Mouse (Mus musculus) CH12.LX (cell line): ENCODE measurements at regions not wholly inside any gene's neighbourhood (a gene's known extent, or its start where the extent isn't known, plus 50 kb on each side); places are given as distances from the start of the nearest gene placed in this dataset.

Source experiments
- DNase-seq: peaks from one replicate; pipeline ENCODE4 v3.0.0-alpha.2; 2013; ENCODE audit errors: extremely low read depth
- H3K27ac ChIP-seq: 2 replicates; pipeline ENCODE4 v1.5.1; 2012; ENCODE audit warnings: low read depth, mild to moderate bottlenecking, control low read depth, moderate library complexity; ENCODE audit not compliant: insufficient read depth
- H3K27me3 ChIP-seq: replicated peaks from 2 replicates; pipeline ENCODE3; 2012; ENCODE audit warnings: inconsistent platforms
- H3K36me3 ChIP-seq, 2 experiments: replicated peaks in 1 of 2; 2 replicates each; pipeline versions ENCODE3 to v1.6.1; 2012; ENCODE audit warnings: inconsistent platforms in 1 of 2, low read length in 1 of 2, mild to moderate bottlenecking in 1 of 2, mixed read lengths in 1 of 2, moderate library complexity in 1 of 2; ENCODE audit not compliant: control insufficient read depth in 1 of 2, insufficient read depth in 1 of 2
- H3K4me1 ChIP-seq, 2 experiments: 2 replicates each; pipeline ENCODE4 v1.6.1; 2012; ENCODE audit warnings: inconsistent platforms in 1 of 2, moderate library complexity in 1 of 2; ENCODE audit not compliant: insufficient read depth in 2 of 2, control insufficient read depth in 1 of 2
- H3K4me2 ChIP-seq: 2 replicates; pipeline ENCODE4 v1.6.1; 2012; ENCODE audit warnings: low read depth, mild to moderate bottlenecking, control low read depth; ENCODE audit not compliant: poor library complexity, insufficient read depth, severe bottlenecking
- H3K4me3 ChIP-seq, 3 experiments: fragments of 150-350 bp in 1 of 3; sonication (generic) in 1 of 3; replicated peaks in 1 of 3; 2 replicates each; pipeline versions ENCODE3 to v1.5.1; 2011 to 2012; ENCODE audit warnings: low read depth in 2 of 3, low read length in 2 of 3, mild to moderate bottlenecking in 2 of 3, moderate library complexity in 2 of 3, control low read depth in 1 of 3, improper control_type of control experiment in 1 of 3, inconsistent platforms in 1 of 3, mixed read lengths in 1 of 3; ENCODE audit not compliant: poor library complexity in 1 of 3
- H3K79me2 ChIP-seq: replicated peaks from 2 replicates; pipeline ENCODE4 v1.6.1; 2012; ENCODE audit warnings: mild to moderate bottlenecking, moderate library complexity; ENCODE audit not compliant: control insufficient read depth, poor library complexity, insufficient read depth, severe bottlenecking; ENCODE audit errors: extremely low read depth
- H3K9ac ChIP-seq: 2 replicates; pipeline ENCODE4 v1.6.1; 2012; ENCODE audit warnings: low read depth, mild to moderate bottlenecking, control low read depth, moderate library complexity; ENCODE audit not compliant: insufficient read depth
- H3K9me3 ChIP-seq: replicated peaks from 2 replicates; pipeline ENCODE3; 2012; ENCODE audit warnings: low read length, inconsistent platforms, mixed read lengths
- BHLHE40 ChIP-seq: IDR thresholded peaks from 2 replicates; pipeline ENCODE4 v1.6.1; 2011; ENCODE audit warnings: mild to moderate bottlenecking, low read depth, low read length, improper control_type of control experiment
- CHD2 ChIP-seq: IDR thresholded peaks from 2 replicates; pipeline ENCODE4 v1.6.1; 2011; ENCODE audit warnings: low read length, improper control_type of control experiment
- CTCF ChIP-seq, 2 experiments: IDR thresholded peaks in 1 of 2; conservative IDR thresholded peaks in 1 of 2; 2 replicates each; pipeline ENCODE4 v1.5.1; 2011 to 2012; ENCODE audit warnings: low read depth in 2 of 2, low read length in 2 of 2, improper control_type of control experiment in 1 of 2, inconsistent platforms in 1 of 2, mild to moderate bottlenecking in 1 of 2, moderate library complexity in 1 of 2
- ELF1 ChIP-seq: IDR thresholded peaks from 2 replicates; pipeline ENCODE4 v1.6.1; 2014; ENCODE audit warnings: low read depth, mild to moderate bottlenecking, inconsistent platforms, low read length, improper control_type of control experiment
- EP300 ChIP-seq: IDR thresholded peaks from 2 replicates; pipeline ENCODE4 v1.6.1; 2011; ENCODE audit warnings: low read length, improper control_type of control experiment
- ETS1 ChIP-seq: conservative IDR thresholded peaks from 2 replicates; pipeline ENCODE4 v1.6.1; 2012; ENCODE audit warnings: low read depth, mild to moderate bottlenecking, inconsistent platforms, low read length, improper control_type of control experiment, moderate library complexity
- HCFC1 ChIP-seq: IDR thresholded peaks from 2 replicates; pipeline ENCODE4 v1.6.1; 2012; ENCODE audit warnings: low read depth, mild to moderate bottlenecking, inconsistent platforms, low read length, improper control_type of control experiment
- IRF4 ChIP-seq: IDR thresholded peaks from 2 replicates; pipeline ENCODE4 v1.6.1; 2014; ENCODE audit warnings: low read depth, mild to moderate bottlenecking, inconsistent platforms, low read length, improper control_type of control experiment
- JUN ChIP-seq: IDR thresholded peaks from 2 replicates; pipeline ENCODE4 v1.6.1; 2011; ENCODE audit warnings: low read depth, mild to moderate bottlenecking, low read length, improper control_type of control experiment, moderate library complexity; ENCODE audit not compliant: insufficient read depth
- JUND ChIP-seq: conservative IDR thresholded peaks from 2 replicates; pipeline ENCODE4 v1.6.1; 2011; ENCODE audit warnings: low read depth, low read length, improper control_type of control experiment
- MAZ ChIP-seq: IDR thresholded peaks from 2 replicates; pipeline ENCODE4 v1.6.1; 2012; ENCODE audit warnings: low read depth, mild to moderate bottlenecking, inconsistent platforms, low read length, improper control_type of control experiment, moderate library complexity
- MEF2A ChIP-seq: IDR thresholded peaks from 2 replicates; pipeline ENCODE4 v1.6.1; 2014; ENCODE audit warnings: low read depth, mild to moderate bottlenecking, inconsistent platforms, low read length, improper control_type of control experiment, borderline replicate concordance
- NELFE ChIP-seq: IDR thresholded peaks from 2 replicates; pipeline ENCODE4 v1.6.1; 2011; ENCODE audit warnings: low read depth, low read length, improper control_type of control experiment
- POLR2A ChIP-seq: IDR thresholded peaks from 2 replicates; pipeline ENCODE4 v1.6.1; 2011; ENCODE audit warnings: low read depth, mild to moderate bottlenecking, improper control_type of control experiment, low read length
- POLR2AphosphoS2 ChIP-seq: IDR thresholded peaks from 2 replicates; pipeline ENCODE4 v1.6.1; 2011; ENCODE audit warnings: low read depth, low read length, improper control_type of control experiment
- RCOR1 ChIP-seq: conservative IDR thresholded peaks from 2 replicates; pipeline ENCODE4 v1.6.1; 2012; ENCODE audit warnings: low read depth, mild to moderate bottlenecking, inconsistent platforms, low read length, improper control_type of control experiment
- SMC3 ChIP-seq: IDR thresholded peaks from 2 replicates; pipeline ENCODE4 v1.6.1; 2011; ENCODE audit warnings: low read depth, low read length, improper control_type of control experiment
- TCF12 ChIP-seq: IDR thresholded peaks from 2 replicates; pipeline ENCODE4 v1.6.1; 2014; ENCODE audit warnings: low read depth, mild to moderate bottlenecking, inconsistent platforms, low read length, improper control_type of control experiment
- ZMIZ1 ChIP-seq: IDR thresholded peaks from 2 replicates; pipeline ENCODE4 v1.6.1; 2012; ENCODE audit warnings: low read depth, mild to moderate bottlenecking, inconsistent platforms, low read length, improper control_type of control experiment
- ZNF384 ChIP-seq: IDR thresholded peaks from 2 replicates; pipeline ENCODE4 v1.6.1; 2012; ENCODE audit warnings: low read depth, low read length, improper control_type of control experiment, inconsistent platforms
- dilution Hi-C: fragments of 300-500 bp; cut with MboI; formaldehyde crosslinking; loops from 2 replicates; pipeline ENCODE4 v1.14.3; 2020; ENCODE audit warnings: low sequenced_read_pairs; ENCODE audit not compliant: extremely low pct_unique_long_range_greater_than_20kb, extremely low pct_ligation_motif_present
- in situ Hi-C: fragments of 300-500 bp; cut with MboI; formaldehyde crosslinking; loops from 3 replicates; pipeline ENCODE4 v1.14.3; 2019; ENCODE audit warnings: low sequenced_read_pairs, low pct_ligation_motif_present, low pct_unique_long_range_greater_than_20kb, mixed read lengths

GRCm38 (mm10) chr13:52702201-52702611 lies 119.2 kb downstream of the Syk start:
- H3K9ac ChIP-seq, result no peak overlapping the region
- peaks cover 3% of the 10 kb centered on the region for H3K27me3 ChIP-seq
- in situ Hi-C loops (loop anchor here (10.0 kb wide), 1 partner anchor 393 kb away; no protein-coding TSS in a partner anchor), dilution Hi-C loops (no loop called here)
- no peaks in the 10 kb centered on the region for H3K36me3 ChIP-seq
- H3K4me3 ChIP-seq, result no peak overlapping the region
- H3K4me2 ChIP-seq, result peak overlapping the region; percentile 63
- H3K4me1 ChIP-seq, result peaks cover 3 to 21% of the 10 kb centered on the region in 2 experiments; a peak in 3 of 4 replicates
- 0 out of 2 replicates have a peak, but pooled peaks have one; percentile 17 for TF ChIP-seq IRF4
- peak; percentile 60 for TF ChIP-seq ETS1
- no peak for TF ChIP-seq ZMIZ1
- TF ChIP-seq TCF12, result peak; percentile 28; the same call in 1 of the 2 replicates
- peak; percentile 13; the same call in 1 of the 2 replicates for TF ChIP-seq ELF1
- TF ChIP-seq BHLHE40, result peak; percentile 76
- peak; percentile 40; the same call in 1 of the 2 replicates for TF ChIP-seq MEF2A
- no peak for TF ChIP-seq NELFE
- H3K27ac ChIP-seq, result no peak overlapping the region
- peak; percentile 25 for DNase-seq
- no peaks in the 10 kb centered on the region for H3K9me3 ChIP-seq
- no peaks in the 10 kb centered on the region for H3K79me2 ChIP-seq

- Histone ChIP-seq H3K79me2 (no peaks in the 10 kb centered on the region), H3K4me2 (no peak overlapping the region), H3K36me3 (no peaks in the 10 kb centered on the region), H3K4me3 (no peak overlapping the region), H3K27ac (no peak overlapping the region), H3K9me3 (no peaks in the 10 kb centered on the region), H3K4me1 (peaks cover 3 to 21% of the 10 kb centered on the region in 2 experiments; a peak in 3 of 4 replicates), H3K27me3 (peaks cover 3% of the 10 kb centered on the region), H3K9ac (no peak overlapping the region)
- in situ Hi-C loops (loop anchor here (10.0 kb wide), 1 partner anchor 391 kb away; no protein-coding TSS in a partner anchor), dilution Hi-C loops (no loop called here)
- DNase-seq, result no peak
- TF ChIP-seq POLR2A, result no peak
- TF ChIP-seq RCOR1, result no peak
- no peak for TF ChIP-seq SMC3
- TF ChIP-seq HCFC1, result no peak
- no peak for TF ChIP-seq IRF4
- TF ChIP-seq JUND, result no peak
- no peak for TF ChIP-seq EP300
- no peak for TF ChIP-seq ELF1
- TF ChIP-seq TCF12, result no peak
- TF ChIP-seq MAZ, result no peak
- TF ChIP-seq CTCF (conservative IDR thresholded peaks at IDR 0.05 in 1 of 2, IDR thresholded peaks at IDR 0.05 in 1 of 2; ENCODE audit: low read depth in 2 of 2, low read length in 2 of 2), result no peak
- no peak for TF ChIP-seq BHLHE40
- TF ChIP-seq JUN, result no peak
- no peak for TF ChIP-seq CHD2
- TF ChIP-seq ZNF384, result no peak
- no peak for TF ChIP-seq POLR2AphosphoS2
These were observed 120.6 kb downstream of the Syk start for GRCm38 (mm10) chr13:52703401-52704164.
